Mouse (Mus musculus) ovary, postnatal 10 days (tissue): Measurements from ENCODE around the gene Micall2.
"Not testable (repeated sequence)": the region's sequence is repeated elsewhere in the genome, so short reads cannot be mapped to it uniquely, and the experiment has no call there.

Experiments
- DNase-seq: peaks from one replicate; pipeline ENCODE4 v3.0.0; 2022; ENCODE audit warnings: low spot score

Micall2 gene

GRCm38 (mm10) chr5:139730712-139731486 lies 5.2 kb downstream of the Micall2 start:
- no peak for DNase-seq

GRCm38 (mm10) chr5:139727261-139727660 lies 8.9 kb downstream of the Micall2 start:
- DNase-seq: no peak

- no peak for DNase-seq
Measured at GRCm38 (mm10) chr5:139726186-139726585, 9.9 kb downstream of the Micall2 start.

- no peak for DNase-seq
Measured at GRCm38 (mm10) chr5:139724336-139725116, 11.6 kb downstream of the Micall2 start.

- no peak for DNase-seq
Measured at GRCm38 (mm10) chr5:139723113-139723512, 13.0 kb downstream of the Micall2 start.

GRCm38 (mm10) chr5:139722709-139723108 lies 13.4 kb downstream of the Micall2 start:
- DNase-seq: no peak

- DNase-seq: no peak
Measured at GRCm38 (mm10) chr5:139718949-139719348, 17.2 kb downstream of the Micall2 start.

- no peak for DNase-seq
Measured at GRCm38 (mm10) chr5:139718540-139718939, 17.6 kb downstream of the Micall2 start.

- peak; percentile 27 for DNase-seq
Measured at GRCm38 (mm10) chr5:139717723-139718122, 18.4 kb downstream of the Micall2 start.

GRCm38 (mm10) chr5:139706496-139706895 lies 29.6 kb downstream of the Micall2 start:
- DNase-seq: no peak

GRCm38 (mm10) chr5:139702905-139703304 lies 33.2 kb downstream of the Micall2 start:
- no peak for DNase-seq

GRCm38 (mm10) chr5:139702236-139702635 lies 33.9 kb downstream of the Micall2 start:
- DNase-seq: no peak

GRCm38 (mm10) chr5:139696954-139697353 lies 39.2 kb downstream of the Micall2 start:
- DNase-seq: no peak

- not testable (repeated sequence) for DNase-seq
Measured at GRCm38 (mm10) chr5:139695876-139696275, 40.3 kb downstream of the Micall2 start.

- DNase-seq: no peak
Measured at GRCm38 (mm10) chr5:139694989-139695571, 41.1 kb downstream of the Micall2 start.

- DNase-seq: no peak
Measured at GRCm38 (mm10) chr5:139694292-139694988, 41.7 kb downstream of the Micall2 start.

GRCm38 (mm10) chr5:139690791-139691190 lies 45.3 kb downstream of the Micall2 start:
- DNase-seq: no peak

GRCm38 (mm10) chr5:139688356-139688755 lies 47.8 kb downstream of the Micall2 start:
- no peak for DNase-seq

- DNase-seq: no peak
Measured at GRCm38 (mm10) chr5:139687646-139688045, 48.5 kb downstream of the Micall2 start.

GRCm38 (mm10) chr5:139686530-139687249 lies 49.4 kb downstream of the Micall2 start:
- DNase-seq: no peak

- no peak for DNase-seq
Measured at GRCm38 (mm10) chr5:139683228-139683627, 52.9 kb downstream of the Micall2 start.

GRCm38 (mm10) chr5:139682631-139682977 lies 53.5 kb downstream of the Micall2 start:
- no peak for DNase-seq
